Mouse (Mus musculus) B cell, adult 62 days (primary cell): ENCODE results near the gene Mrpl16. TPM values are rescaled to one million over a fixed set of nuclear protein-coding genes. Genes with fewer than 3 reads are reported as not detected.

Source experiments
- total RNA-seq: library from RNA; stranded (reverse); gene quantifications from 4 replicates; pipeline ENCODE4 v1.2.4, GENCODE M21; 2023

The Mrpl16 gene
- total RNA-seq = 28.4 to 34.4 TPM (median 30.1 TPM) in 4 replicates

DNA sequence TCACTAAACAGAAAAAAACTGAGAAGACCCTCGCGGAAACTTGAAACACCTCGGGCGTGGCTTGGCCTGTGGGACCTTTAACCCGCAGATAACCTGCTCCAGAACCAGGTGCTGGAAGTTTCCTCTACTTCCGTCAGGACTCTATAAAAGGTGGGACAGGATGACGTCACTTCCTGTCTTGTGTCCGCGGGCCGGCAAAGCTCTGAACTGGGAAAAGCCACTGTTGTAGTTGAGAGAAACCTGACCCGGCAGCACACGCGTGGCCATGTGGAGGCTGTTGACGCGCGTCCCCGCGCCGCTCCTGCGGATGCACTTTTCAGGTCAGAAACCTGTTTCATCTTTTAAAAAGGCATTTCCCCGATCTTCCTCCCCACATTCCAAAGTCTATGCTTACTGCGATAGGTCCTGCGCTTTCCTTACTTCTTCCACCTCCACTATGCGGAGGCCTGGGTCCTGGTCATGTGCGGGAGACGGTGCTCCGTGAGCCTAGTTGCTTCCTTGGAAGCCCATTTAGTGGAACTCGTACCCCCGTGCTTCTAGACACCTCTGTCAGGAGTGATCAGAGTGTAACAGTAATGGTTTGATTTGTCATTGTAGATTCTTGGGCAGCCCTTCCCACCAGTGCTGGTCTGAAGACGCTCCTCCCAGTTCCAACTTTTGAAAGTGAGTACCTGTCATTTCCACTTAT is at the start of gene Mrpl16:
Gene Mrpl16, plus strand, starts transcription at position 187 of the 688 bp plus-strand sequence.

DNA sequence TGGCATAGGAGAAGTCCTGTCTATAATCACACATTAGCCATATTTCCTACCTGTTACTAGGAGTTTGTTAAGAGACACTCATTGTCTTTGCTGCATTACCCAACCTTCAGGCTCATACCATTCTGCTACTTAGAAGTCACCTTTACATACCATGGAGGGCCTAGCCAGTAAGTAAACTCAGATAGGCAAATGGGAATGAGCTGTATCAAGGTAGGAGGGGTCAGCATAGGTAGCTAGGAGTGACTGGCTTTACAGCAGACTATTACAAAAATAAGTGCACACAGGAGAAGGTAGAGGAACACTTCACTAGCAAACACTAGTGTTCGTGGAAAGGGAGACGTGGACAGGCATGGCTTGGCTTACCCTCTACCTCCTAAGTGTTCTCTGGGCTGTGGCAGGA is 22.9 kb upstream of the Mrpl16 start, which contains the start of gene Gif:
Gene Gif, plus strand, starts transcription at position 257 of the 400 bp plus-strand sequence.

DNA sequence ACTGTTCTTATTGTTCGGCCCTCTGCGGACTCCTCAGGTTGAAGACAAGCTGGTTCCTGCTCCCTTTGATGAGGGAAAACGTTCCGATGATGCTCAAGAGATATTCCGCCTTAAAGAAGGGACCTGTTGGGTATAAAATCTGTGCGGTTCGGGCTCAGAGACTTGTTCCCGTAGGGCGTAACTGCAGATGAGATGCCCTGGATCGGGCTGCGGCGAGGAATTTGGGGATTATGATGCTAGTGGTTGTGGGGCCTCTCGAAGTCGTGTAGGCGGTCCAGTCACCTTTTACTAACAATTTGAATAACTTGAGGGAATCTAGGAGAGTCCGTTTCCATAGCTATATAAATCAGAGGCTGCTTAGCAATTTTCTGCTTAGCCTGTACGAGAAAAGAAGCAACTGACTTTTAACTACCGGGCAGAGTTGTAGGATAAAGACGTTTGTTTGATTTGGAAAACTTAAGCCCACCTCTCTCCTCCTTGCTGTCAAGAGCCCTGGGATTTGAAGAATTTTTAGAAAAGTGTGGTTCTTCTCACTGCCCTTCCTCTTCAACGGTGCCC is 49.0 kb downstream of the Mrpl16 start, which contains the start of gene Stx3:
Gene Stx3, minus strand, starts transcription at position 261 of the 558 bp plus-strand sequence.

Other genes with a start within 250 kb of the Mrpl16 start
- gene Ms4a4d, start 233.6 kb upstream of the Mrpl16 start, total RNA-seq = 0.51 TPM in 1 of 4 replicates, not detected in the others
- 2.6 to 3.6 TPM (median 3.3 TPM) in 4 replicates for gene Ms4a6d, start 165.5 kb upstream of the Mrpl16 start, total RNA-seq
- not detected in 4 replicates for gene Ms4a2, start 146.7 kb upstream of the Mrpl16 start, total RNA-seq
- not detected in 4 replicates for gene Ms4a3, start 129.5 kb upstream of the Mrpl16 start, total RNA-seq
- not detected in 4 replicates for gene Oosp2, start 109.8 kb upstream of the Mrpl16 start, total RNA-seq
- gene Oosp1, start 79.2 kb upstream of the Mrpl16 start, total RNA-seq = 1.4 to 3.7 TPM (median 1.9 TPM) in 4 replicates
- gene Oosp3, start 73.3 kb upstream of the Mrpl16 start, total RNA-seq = not detected in 4 replicates
- gene Gif, start 22.8 kb upstream of the Mrpl16 start, total RNA-seq = not detected in 4 replicates
- 0.39 to 1.0 TPM (median 0.71 TPM) in 4 replicates for gene Stx3, start 49.0 kb downstream of the Mrpl16 start, total RNA-seq
- gene Olfr1417, start 68.8 kb downstream of the Mrpl16 start, total RNA-seq = not detected in 4 replicates
- gene Olfr1418, start 90.7 kb downstream of the Mrpl16 start, total RNA-seq = not detected in 4 replicates
- gene Olfr1419, start 104.7 kb downstream of the Mrpl16 start, total RNA-seq = not detected in 4 replicates
- gene Olfr1420, start 116.2 kb downstream of the Mrpl16 start, total RNA-seq = not detected in 4 replicates
- 68.1 to 75.5 TPM (median 72.5 TPM) in 4 replicates for gene Patl1, start 142.0 kb downstream of the Mrpl16 start, total RNA-seq
- gene Osbp, start 195.6 kb downstream of the Mrpl16 start, total RNA-seq = 50.1 to 51.8 TPM (median 50.9 TPM) in 4 replicates